Mouse (Mus musculus) bone marrow, adult 2 months (tissue): ENCODE results near the gene B230219D22Rik. TPM values are rescaled to one million over a fixed set of nuclear protein-coding genes. Genes with fewer than 3 reads are reported as not detected.

ENCODE experiments used
- H3K27ac ChIP-seq: fragments of 200-500 bp; 2 replicates; pipeline ENCODE4 v1.5.1; 2012; ENCODE audit warnings: low read depth, mild to moderate bottlenecking, control low read depth, inconsistent platforms, low read length; ENCODE audit not compliant: control insufficient read depth, poor library complexity, insufficient read depth
- H3K4me1 ChIP-seq: fragments of 200-500 bp; 2 replicates; pipeline ENCODE4 v1.6.1; 2011; ENCODE audit warnings: low read length; ENCODE audit not compliant: control insufficient read depth, insufficient read depth
- H3K4me3 ChIP-seq: fragments of 200-500 bp; replicated peaks from 2 replicates; pipeline ENCODE3; 2011; ENCODE audit warnings: mild to moderate bottlenecking, low read depth, low read length, control low read depth; ENCODE audit not compliant: control insufficient read depth
- CTCF ChIP-seq: fragments of 200-500 bp; IDR thresholded peaks from 2 replicates; pipeline ENCODE4 v1.5.1; 2011; ENCODE audit warnings: low read length, control low read depth; ENCODE audit not compliant: control insufficient read depth, insufficient read depth
- POLR2A ChIP-seq: fragments of 200-500 bp; IDR thresholded peaks from 2 replicates; pipeline ENCODE4 v1.6.1; 2011; ENCODE audit warnings: low read depth, mild to moderate bottlenecking, control low read depth, low read length, borderline replicate concordance; ENCODE audit not compliant: control insufficient read depth
- WGBS: fragments of 180-500 bp; shearing (Covaris S2); methylation state at CpG from one replicate; pipeline ENCODE4 v1.1.7; 2018; 5-methylcytosine and 5-hydroxymethylcytosine counted together
- polyA plus RNA-seq: library from polyadenylated mRNA; stranded (reverse); fragments of >200 nt; gene quantifications from 2 replicates; pipeline ENCODE4 v1.2.4, GENCODE M21; 2011; ENCODE audit warnings: low replicate concordance; ENCODE audit not compliant: missing spikeins, insufficient read depth, insufficient read length

Gene B230219D22Rik
- polyA plus RNA-seq, 1 experiment: 13.9 TPM

DNA sequence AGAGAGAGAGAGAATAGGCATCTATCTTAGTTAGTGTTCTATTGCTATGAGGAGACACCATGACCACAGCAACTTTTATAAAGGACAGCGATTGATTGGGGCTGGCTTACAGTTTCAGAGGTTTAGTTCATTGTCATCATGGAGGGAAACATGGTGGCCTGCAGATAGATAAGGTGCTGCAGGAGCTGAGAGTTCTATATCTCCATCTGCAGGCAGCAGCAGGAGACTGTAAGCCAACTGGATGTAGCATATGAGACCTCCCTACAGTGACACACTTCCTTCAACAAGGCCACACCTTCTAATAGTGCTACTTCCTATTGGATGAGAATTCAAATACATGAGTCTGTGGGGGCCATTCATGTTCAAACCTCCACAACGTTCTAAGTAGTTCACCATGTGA, 39.2 kb downstream of the B230219D22Rik start:
- TF ChIP-seq CTCF (no peak), POLR2A (no peak)
- Histone ChIP-seq H3K4me1 (no peaks in the 10 kb centered on the region), H3K4me3 (no peak overlapping the region), H3K27ac (no peak overlapping the region)
- 59% methylated on average over 2 of the region's 2 CpGs for WGBS

DNA sequence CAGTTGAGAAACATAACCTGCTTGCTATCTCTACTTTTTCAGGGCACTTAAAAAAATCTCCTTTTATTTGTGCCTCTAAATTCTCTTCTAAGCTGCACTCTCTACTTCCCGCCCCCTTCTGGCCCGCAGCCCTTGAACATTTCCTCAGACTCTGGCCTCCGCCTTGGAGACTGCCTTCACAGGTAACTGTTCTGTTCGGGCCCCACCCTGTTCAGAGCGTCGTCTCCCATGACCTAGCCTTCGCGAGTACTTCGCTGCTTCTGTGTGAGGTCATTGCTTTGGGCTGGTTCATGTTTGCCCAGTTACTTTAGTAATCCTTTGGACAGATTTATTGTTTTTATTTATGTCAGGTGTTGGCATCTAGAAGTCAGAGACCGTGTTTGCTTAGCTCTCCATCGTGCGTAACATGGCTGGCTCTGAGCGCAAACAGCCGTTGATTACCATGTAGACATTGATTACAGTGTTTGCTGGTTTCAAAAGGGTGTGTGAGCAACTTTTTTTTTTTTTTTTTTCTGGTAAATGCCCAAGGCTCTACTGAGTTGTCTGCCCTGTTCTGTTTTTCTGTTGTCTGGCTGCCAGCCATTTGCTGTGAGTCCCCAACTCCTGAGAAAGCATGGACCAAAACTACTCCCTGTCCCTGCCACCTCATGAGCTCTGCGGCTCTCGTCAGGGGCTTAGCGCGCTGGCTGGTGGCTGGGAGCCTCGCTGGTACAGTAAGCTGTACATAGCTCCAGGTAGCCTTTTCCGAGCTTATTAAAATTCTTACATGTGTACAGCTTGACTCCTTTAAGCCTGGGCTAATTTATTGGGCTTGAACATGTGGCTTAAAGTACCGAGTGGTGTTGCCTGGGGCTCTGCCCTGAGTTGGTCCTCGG, 40.9 kb downstream of the B230219D22Rik start:
- no peaks in the 10 kb centered on the region for H3K4me1 ChIP-seq
- TF ChIP-seq POLR2A: no peak
- TF ChIP-seq CTCF: no peak
- WGBS: 91% methylated on average over 22 of the region's 22 CpGs
- H3K27ac ChIP-seq: no peak overlapping the region; the same call in 1 of the 2 replicates
- H3K4me3 ChIP-seq: no peak overlapping the region

DNA sequence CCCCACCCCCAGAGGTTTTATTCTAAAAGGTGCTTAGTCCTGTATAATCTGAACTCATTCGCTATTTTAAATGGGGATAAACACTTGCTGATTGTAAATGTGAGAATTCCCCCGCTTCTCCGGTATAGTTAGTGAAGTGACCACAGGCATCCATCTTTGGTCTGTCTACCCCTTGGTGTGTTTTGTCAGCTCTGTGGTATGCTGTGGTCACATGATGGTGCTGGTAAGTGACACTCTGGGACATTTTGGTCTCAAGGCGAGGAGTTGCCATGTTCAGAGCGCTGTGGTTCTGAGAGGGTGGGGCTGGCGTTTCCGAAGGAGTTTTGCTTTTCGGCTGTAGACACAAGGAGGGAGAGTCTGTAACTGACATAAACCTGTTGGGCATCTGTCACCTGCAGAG, 45.0 kb downstream of the B230219D22Rik start:
- Histone ChIP-seq H3K4me1 (no peaks in the 10 kb centered on the region), H3K27ac (no peak overlapping the region), H3K4me3 (no peak overlapping the region)
- WGBS: 92% methylated on average over 8 of the region's 8 CpGs
- TF ChIP-seq POLR2A (no peak), CTCF (no peak)

DNA sequence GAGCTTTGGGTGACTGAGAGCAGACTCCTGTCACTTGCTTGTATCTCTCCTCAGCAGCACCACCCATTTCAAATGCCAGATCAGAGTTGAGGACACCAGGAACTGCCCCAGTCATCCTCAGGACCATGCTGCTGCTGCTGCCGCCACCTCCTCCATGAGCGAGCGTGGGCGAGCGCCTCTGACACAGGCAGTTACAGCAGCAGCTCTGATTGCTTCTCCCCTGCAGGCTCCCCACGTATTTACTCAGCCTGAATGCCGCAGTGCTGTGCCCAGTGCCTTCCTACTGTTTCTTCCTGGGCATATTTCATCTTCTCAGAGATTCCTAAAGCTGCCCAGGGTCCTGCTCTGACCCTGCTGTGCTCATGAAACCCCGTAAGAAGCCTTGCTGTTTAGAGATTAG, 49.4 kb downstream of the B230219D22Rik start:
- WGBS: 89% methylated on average over 8 of the region's 8 CpGs
- no peak overlapping the region for H3K4me3 ChIP-seq
- H3K27ac ChIP-seq: no peak overlapping the region
- H3K4me1 ChIP-seq: no peaks in the 10 kb centered on the region
- TF ChIP-seq CTCF: no peak
- TF ChIP-seq POLR2A: no peak

Other genes with a start within 250 kb of the B230219D22Rik start
- 64.8 and 109 TPM in 2 replicates for gene Grk6, start 248.1 kb upstream of the B230219D22Rik start, polyA plus RNA-seq
- gene Prr7, start 228.9 kb upstream of the B230219D22Rik start, polyA plus RNA-seq: 3.1 and 4.1 TPM in 2 replicates
- 2.2 and 3.5 TPM in 2 replicates for gene Dbn1, start 205.0 kb upstream of the B230219D22Rik start, polyA plus RNA-seq
- 21.9 and 89.6 TPM in 2 replicates for gene Pdlim7, start 179.4 kb upstream of the B230219D22Rik start, polyA plus RNA-seq
- 80.8 and 191 TPM in 2 replicates for gene Dok3, start 163.8 kb upstream of the B230219D22Rik start, polyA plus RNA-seq
- gene Ddx41, start 156.5 kb upstream of the B230219D22Rik start, polyA plus RNA-seq: 21.4 and 40.3 TPM in 2 replicates
- gene Fam193b, start 122.0 kb upstream of the B230219D22Rik start, polyA plus RNA-seq: 104 and 152 TPM in 2 replicates
- 35.1 and 73.6 TPM in 2 replicates for gene Tmed9, start 119.4 kb upstream of the B230219D22Rik start, polyA plus RNA-seq
- 7.4 and 10.9 TPM in 2 replicates for gene B4galt7, start 93.2 kb upstream of the B230219D22Rik start, polyA plus RNA-seq
- 26.9 TPM in 2 replicates for gene Caml, start 70.1 kb upstream of the B230219D22Rik start, polyA plus RNA-seq
- 33.6 and 56.7 TPM in 2 replicates for gene Ddx46, start 58.1 kb upstream of the B230219D22Rik start, polyA plus RNA-seq
- 10.0 and 12.3 TPM in 2 replicates for gene Txndc15, start 21.5 kb downstream of the B230219D22Rik start, polyA plus RNA-seq
- 22.8 and 24.1 TPM in 2 replicates for gene Pcbd2, start 34.2 kb downstream of the B230219D22Rik start, polyA plus RNA-seq
- 0.74 TPM in 1 of 2 replicates, not detected in the other for gene Catsper3, start 91.4 kb downstream of the B230219D22Rik start, polyA plus RNA-seq
- 0.82 and 0.92 TPM in 2 replicates for gene Pitx1, start 143.1 kb downstream of the B230219D22Rik start, polyA plus RNA-seq